Mouse (Mus musculus): Measurements from ENCODE around the gene C130050O18Rik.
A peak's percentile ranks its signal among the peaks of the same experiment; 100 is the strongest.

The C130050O18Rik gene

DNA sequence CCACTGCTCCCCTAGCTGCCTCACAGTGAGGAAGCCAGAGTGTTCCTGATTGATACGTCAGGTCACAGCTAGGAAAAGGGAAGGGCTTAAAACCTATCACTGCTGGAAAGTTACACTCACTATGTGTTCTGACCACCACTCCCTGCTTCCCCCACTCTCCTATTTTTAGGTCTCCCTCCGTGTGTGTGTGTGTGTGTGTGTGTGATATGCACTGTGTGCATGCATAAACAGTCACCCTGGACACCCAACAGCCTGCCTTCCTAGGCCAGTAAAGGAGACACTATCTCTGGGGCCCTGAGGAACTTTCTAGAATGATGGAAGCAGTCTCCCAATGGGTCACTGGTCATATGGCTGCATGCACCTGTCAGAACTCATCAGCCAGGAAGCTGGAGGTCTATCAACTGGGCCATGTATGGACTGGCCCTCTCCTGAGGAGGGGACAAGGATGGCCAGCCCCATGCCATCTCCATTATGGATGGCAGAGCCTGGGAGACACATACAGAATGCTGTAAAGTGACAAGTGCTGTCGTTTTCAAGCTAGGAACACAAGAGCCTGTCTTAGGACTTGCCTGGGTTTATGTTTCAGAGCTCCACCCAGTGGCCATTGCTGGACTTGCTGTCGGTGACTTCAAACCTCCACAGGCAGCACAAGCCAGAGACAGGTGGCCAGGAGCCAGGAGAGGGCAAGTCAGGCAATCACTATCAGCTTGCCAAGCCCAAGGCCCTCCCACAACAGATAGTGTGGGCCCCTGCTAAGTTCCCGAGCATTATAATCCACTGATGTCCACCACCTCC lies 6.9 kb upstream of the C130050O18Rik start:
- peak; percentile 93 for DNase-seq (ENCODE audit: low spot score)

DNA sequence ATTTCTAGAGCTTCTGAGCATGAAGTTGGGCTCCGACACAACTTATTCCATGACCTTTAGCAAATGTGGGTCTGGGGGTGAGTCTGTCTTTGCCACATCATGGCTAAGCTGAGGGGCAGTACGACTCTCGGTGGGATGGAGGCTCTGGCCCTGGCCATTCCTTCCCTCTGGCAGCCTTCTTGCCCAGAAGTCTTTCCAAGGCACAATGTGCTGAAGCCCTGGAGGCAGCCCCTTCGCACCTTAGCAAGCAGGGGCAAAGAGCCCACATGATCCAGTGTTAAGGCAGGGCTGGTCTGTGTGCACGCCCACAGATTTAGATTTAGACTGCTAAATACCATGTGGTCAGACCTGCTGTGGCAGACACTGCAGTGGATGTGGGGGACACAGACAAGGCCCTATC lies 6.3 kb upstream of the C130050O18Rik start:
- DNase-seq (ENCODE audit: low spot score), result no peak

DNA sequence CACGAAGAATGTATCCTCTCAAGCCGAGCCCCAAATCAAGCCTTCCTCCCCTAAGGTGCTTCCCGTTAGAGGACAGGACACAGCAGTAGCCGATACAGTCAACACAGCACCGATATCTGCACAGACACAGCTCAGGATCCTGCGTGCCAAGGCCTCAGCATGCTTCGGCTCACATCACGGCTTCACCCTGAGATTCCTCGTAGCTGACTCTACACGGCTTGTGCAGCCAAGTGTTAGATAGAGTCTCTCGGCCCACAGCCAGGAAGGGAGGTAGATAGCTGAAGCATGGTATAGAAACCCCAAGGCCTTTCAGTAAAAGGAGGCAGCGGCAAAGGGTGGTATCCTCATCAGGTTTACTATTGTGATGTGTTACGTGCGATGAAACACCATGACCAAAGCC lies 5.1 kb upstream of the C130050O18Rik start:
- DNase-seq (ENCODE audit: low spot score), result no peak

DNA sequence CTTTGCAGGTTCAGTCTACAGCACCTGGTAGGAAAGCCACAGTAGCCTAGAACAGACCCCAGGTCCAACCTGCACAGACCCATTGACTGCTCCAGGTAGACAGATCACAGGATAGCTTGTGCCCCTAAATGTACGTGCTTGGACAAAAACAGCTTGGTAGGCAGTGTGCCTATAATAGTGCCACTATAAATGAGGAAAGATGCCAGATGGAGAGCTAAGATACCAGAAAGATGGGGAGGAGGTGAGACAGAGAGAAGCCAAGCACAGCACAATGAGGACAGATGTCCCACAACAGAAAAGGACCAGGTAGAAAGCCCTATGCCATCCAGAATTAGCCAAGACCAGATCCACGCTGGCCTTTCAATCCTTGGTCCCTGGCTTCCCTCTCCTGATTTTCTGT lies 3.0 kb upstream of the C130050O18Rik start:
- no peak for DNase-seq (ENCODE audit: low spot score)

DNA sequence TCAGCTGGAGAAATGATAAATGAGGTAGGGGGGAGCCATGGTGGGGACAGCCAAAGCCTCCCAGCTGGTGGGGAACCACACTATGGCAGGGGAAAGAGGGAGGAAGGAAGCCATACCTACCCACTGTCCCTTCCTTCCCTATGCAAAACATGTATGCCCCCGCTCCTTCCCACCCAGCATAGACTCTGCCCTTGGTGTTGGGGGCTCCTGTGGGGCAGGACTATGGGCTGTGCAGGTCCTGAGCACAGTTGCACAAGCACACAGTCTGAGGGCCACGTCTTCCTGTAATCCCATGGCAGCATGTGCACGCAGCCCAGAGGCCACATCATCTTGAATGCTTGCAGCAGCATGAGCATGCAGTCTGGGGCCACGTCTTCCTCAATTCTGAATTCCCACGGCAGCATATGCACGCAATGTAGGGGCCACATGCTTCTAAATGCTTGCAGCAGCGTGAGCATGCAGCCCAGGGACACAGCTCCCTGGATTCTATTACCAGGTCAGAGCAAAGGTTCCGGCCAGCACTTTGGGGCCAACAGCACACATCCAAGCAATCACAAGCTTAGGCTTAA lies 1.3 kb upstream of the C130050O18Rik start:
- no peak for DNase-seq (ENCODE audit: low spot score)

DNA sequence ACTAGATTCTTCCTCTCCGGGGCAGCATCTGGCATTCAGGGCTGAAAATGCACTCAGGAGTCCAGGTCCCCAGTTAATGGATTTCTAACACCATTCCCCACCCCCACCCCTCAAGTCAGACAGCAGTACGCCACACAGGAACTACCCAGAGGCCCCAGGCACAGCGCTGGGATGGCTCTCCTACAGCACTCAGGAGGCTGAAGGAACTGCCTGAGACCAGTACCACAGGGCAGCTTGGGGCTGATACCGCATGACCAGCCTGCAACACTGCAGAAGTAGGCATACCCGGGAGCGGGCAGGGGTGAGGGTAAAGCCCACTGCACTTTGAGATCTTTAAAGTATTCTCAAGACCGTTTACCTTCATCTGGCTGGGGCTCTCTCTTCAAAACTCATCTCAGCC lies 398 bp downstream of the C130050O18Rik start:
- no peak for DNase-seq (ENCODE audit: low spot score)

DNA sequence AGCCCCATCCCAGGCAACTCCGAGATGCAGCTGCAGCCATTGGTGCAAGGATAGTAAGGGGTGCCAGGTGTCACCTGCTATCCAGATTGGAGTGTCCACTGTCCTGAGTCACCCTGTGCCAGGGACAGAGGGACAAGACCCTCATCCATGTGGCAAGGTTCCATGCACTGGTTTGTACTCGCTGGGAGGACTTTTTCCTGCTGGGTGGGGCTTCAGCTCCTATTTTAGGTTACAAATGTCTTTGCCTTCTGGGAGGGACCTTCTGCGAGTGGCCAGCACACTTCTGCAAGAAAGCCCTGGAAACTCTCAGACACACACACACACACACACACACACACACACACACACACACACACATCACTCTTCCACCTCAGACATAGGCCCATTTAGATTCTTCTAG lies 873 bp downstream of the C130050O18Rik start:
- DNase-seq (ENCODE audit: low spot score), result no peak

DNA sequence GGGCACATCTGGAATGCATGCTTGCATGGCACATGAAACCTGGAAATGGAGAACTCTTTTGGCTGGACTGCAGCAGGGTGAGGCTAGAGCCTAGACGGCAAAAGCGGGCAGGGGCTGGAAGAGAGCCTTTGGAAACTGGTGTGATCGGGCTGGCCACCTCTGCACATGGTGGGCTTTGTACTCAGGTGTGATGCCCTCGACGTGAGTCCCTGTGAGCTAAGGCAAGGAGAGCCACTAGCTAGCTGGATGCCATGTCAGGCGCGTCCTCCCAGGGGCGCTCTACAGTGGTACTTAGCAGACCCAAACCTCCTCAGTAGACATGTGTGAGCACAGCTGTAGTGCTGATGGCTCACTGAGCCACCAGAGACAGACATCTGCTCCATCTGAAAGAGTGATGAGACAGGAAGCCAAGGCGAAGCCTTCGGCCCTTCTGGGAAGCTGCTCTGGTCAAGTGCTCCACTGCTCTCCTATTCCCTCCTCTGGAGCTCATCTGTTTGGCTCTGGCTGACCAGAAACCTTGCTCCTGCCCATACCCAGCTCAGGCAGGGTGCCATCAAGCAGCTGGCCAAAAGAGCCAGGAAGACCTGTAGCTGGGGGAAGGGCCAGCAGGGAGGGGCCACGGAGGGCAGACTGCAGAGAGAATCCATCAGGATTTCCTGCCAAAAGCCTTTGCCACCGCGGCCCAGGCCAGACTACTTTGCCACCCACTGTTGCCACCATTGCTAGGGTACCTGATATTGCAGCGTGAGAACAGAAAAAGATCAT lies 2.2 kb downstream of the C130050O18Rik start:
- DNase-seq (ENCODE audit: low spot score), result no peak

DNA sequence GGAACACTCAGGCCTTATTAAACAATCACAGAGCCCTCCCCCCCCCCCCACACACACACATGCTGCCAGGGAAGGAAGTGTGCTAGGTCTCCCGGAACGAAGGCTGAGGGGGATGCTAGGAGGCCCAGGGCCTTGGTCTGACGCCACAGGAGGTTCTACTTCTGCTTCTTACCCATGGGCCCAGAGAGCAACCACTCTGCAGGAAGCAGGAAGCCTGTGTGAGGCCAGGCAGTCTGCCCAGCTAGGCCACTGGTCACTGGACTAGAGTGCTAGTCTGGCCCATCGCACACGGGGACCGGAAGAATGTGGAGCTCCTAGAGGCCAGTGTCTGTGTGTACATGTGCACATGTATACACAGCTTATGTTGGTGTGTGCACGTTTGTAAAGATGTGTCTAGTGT lies 3.4 kb downstream of the C130050O18Rik start:
- no peak for DNase-seq (ENCODE audit: low spot score)

DNA sequence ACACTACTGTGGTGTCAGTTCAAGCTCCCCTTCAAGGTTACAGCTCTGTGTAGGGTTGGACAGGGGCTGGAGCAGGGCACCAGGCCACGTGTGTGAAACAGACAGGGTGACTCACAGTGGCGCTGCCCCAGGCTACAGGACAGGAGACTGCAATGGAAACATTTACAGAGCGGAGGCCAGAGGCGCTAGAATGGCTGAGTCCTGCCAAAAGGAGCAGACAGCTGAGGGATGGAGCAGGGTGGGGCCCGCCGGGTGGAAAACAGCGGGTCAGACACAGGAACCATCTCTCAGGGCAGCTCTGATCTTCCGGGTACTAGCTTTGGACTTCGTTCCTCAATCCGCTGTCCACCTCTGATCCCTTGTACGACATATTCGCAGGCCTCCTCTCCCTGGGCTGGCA lies 4.3 kb downstream of the C130050O18Rik start:
- DNase-seq (ENCODE audit: low spot score), result no peak

DNA sequence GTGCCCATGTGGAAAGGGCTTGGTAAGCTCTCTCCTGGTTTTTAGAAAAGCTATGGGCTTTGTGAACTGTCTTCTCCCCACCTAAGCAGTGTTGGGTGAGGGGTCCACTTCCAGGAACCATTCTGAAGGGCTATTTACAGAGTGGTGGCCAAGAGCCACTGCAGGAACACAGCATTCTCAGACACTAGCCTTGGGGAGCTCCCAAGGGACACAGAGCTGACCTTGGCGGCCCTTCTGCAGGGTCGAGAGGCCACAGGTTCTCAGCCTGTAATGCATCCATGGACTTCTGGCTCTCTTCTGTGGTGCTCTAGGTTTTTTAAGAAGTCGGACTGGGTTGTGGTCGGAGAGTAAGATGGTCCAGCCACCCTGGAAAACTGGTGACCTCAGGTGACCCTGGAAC lies 5.0 kb downstream of the C130050O18Rik start:
- no peak for DNase-seq (ENCODE audit: low spot score)

DNA sequence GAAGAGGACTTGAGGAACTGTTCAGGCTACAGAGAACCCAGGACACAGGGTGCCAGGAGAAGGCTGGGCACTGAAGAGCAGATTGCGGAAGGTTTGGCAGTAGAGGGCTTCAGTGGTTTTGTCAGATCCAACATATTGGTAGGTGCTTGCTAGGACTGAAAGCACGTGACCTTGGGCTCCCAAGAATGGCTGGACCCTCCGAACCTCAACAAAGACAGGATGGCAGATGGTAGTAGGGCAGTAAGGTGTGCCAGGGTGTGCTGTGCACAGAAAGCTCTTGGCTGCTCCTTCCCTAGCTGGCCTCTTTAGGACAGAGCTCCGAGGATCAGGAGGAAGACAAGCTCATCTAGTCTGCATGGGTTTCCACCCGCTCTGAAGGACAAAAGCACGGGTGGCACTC lies 6.0 kb downstream of the C130050O18Rik start:
- DNase-seq (ENCODE audit: low spot score), result no peak

DNA sequence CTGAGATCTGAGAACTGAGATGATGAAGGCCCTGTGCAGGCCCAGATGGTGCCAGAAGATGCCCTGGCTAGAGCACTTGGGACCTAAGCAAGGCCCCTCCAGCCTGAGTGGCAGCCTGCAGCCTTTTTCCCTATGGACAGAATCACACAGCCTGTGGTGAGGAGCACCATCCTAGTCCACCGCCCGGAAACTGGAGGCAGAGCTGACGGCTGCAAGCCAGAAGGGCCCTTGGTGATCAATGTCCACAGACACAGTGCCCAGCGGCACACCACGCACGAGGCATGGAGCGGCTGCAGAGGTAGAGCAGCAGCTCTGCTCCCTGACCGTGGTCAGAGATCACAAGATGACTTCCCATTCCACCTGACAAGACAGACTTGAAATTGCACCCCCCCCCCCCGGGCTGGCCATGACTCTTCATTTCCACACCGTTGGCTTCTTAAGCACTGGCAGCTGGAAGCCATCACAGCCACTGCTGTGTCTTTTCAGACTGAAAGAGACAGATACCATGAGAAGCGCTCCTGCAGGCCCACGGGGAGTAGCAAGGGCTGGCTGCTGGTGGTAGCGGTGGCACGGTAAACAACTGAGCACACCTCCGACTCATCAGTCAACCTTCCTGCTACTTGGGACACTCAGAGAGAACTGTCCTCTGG lies 6.7 kb downstream of the C130050O18Rik start:
- DNase-seq (ENCODE audit: low spot score), result no peak

DNA sequence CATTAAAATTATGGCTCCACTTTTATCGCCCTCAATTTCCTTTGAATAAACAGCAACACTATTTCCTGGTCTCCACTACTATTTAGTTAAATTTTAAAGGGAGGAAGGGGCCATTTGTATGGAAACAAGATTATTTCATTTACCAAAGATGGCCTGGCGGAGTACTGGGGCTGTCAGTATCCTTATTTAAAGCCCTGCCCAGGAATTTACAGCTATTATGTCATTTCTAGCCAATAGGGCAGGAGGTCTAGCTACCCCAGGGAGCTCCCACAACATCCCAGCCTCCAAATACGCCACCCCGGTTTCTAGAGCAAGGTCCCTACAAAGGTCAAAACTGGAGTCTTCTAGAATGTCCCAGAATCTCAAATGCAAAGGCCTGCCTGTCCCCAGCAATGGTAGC lies 8.5 kb downstream of the C130050O18Rik start:
- no peak for DNase-seq (ENCODE audit: low spot score)

DNA sequence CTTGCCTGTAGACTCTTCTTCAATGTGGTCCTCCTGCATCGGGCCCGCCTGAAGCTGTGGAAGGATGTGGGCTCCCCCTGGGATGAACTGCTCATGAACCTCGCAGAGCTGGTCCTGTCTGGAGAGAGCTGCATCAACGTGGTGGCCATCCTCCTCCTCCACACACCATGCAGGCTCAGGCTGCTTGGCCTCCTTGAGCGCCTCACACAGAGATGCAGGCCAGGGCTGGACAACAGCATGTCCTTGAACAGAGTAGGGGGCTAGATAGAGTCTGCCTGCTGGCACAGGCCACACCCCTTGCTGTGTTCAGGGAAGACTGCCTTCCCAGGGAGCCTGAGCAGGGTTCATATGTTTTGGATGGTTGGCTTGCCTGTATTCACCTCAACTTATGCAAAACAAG lies 9.9 kb downstream of the C130050O18Rik start:
- no peak for DNase-seq (ENCODE audit: low spot score)

DNA sequence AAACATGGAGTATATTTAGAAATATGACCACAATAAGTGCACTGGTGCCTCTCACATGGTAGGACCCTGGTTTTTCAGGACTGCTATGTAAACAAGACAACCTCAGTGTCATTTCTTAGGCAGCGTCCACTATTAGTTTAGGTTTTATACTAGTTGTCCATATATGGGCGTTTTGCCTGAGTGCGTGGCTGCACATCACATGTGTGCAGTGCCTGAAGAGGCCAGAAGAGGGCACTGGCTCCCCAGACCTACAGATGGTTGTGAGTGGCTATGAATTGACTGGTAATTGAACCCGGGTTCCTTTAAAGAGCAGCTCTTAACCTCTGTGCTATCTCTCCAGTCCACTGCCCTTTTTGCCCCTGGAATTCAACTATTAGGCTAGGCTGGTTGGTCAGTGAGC lies 11.9 kb downstream of the C130050O18Rik start:
- DNase-seq (ENCODE audit: low spot score), result no peak

DNA sequence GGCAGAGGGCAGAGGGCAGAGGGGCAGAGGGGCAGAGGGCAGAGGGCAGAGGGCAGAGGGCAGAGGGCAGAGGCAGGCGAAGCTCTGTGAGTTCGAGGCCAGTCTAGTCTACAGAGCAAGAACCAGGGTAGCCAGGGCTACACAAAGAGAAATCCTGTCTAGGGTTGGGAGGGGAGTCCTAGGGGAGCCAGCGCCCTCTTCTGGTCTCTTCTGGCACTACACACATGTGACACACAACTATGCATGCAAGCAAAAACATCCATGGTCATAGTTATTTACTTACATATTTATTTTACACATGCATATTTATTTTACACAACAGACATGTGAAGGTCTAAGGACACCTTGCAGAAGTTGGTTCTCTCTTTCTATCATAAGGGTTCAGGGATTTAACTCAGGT lies 12.4 kb downstream of the C130050O18Rik start:
- no peak for DNase-seq (ENCODE audit: low spot score)

DNA sequence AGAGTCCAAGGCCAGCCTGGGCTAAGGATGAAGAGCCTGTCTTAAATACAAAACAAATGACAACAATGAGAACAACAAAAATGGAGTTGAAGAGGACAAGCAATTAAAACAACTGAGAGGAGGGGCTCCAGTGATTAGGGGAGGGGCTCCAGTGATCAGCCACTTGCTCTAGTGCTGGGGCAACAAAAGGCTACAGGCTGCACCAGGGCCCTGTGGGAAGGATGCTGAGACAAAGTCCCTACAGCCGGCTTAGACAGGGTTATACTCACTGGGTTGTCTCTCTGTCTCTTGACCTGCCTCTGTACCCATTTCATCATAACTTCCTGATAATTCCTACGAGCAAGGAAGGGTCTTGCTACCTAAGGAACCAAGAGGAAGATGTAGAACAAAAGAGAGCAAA lies 13.0 kb downstream of the C130050O18Rik start:
- no peak for DNase-seq (ENCODE audit: low spot score)

DNA sequence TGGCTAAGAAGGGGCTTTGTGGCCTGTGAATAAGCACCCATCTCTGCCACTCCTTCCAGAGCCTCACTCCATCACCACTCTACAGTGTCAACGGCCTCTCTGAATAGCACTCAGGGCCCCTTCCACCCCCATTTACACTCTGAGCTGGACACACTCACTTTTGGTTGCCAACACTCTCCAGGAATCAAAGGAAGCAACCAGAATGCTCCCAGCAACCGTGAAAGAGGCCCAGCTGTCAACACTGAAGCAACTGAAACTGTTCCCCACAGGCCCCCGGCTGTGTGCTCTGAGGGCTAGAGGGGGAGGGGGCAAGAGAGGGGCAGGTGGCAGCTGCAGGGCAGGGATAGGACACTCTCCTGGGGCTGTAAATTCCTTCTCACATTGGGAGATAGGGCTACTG lies 13.6 kb downstream of the C130050O18Rik start:
- no peak for DNase-seq (ENCODE audit: low spot score)

DNA sequence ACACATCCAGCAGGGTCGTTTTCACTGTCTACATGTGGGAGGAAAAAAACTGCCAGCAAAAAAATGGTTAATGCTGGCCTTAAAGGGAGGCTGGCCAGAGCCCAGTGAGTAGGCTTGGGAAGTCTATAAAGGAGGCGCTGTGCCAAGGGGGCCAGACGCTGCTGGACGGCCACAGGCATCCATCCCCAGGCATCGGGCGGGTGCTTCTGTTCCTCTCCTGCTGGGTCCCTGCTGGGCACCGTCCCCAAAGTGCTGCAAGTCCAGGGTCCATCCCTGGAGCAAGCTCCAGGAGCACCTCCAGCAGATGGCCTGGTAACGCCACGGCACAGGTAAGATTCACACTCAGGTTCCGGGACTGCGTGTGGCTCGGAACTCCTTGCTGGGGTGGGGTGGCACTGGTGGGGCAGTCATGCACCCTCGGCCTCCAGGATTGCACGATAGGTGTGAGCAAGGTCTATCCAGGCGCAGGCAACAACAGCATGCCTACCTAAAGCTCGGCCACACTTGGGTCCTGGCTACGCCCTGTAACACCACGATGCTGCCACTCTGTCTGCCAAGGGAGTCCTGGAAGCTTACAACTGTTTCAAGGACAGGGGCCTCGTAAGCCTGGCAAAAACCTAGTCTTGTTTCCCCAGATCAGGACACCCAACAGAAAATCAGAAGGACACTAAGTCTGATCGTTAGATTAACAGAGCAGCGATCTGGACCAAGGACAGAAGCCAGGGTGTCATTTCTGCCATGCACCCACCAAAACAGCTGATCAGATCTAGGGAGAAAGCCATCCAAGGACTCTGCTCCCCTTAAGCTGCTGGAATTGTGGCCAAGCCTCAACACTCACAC lies 18.2 kb downstream of the C130050O18Rik start, which contains the start of gene Gper1:
TSS of gene Gper1 (plus strand) at position 126 of the 840 bp plus-strand sequence.
- DNase-seq (ENCODE audit: low spot score), result peak; percentile 52

DNA sequence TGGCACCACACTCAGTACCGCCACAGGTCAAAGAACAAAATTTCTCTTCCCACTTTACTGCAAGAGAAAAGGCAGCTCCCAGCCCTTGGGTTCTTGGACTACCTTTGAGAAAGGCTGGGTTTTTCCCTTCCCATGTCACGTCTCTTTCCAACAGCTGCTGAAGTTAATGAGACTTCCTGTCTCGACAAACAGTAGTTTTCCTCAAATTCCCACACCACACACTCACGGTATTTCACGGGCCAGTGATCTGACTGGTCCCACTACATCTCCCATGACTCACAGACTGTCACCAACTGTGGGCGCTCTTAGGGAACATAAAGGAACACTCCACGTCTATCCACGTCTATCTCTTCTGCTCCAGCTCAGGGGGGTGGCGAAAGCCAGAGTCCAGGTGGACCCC lies 20.1 kb downstream of the C130050O18Rik start:
- no peak for DNase-seq (ENCODE audit: low spot score)

DNA sequence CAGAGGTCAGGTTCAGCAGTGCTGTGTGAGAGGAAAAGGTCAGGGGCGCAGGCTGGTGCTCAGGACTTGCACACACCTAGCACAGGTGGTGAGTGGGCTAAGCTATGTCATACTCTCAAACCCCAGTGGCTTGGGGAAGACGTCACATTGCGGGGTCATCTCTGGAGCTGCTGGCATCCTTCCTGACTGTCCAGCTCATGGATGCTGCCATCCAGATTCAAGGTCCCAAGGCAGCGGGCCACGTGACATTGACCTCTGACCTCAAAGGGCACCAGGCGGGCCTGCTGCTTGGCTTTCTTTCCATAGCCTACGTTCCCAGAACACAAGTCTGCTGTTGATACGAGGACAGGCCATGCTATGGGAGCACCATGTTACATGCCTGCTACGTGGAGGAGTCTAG lies 21.9 kb downstream of the C130050O18Rik start:
- no peak for DNase-seq (ENCODE audit: low spot score)
